Mouse (Mus musculus) G1E (cell line): ENCODE measurements around the gene Cttnbp2.

Source experiments
- CTCF ChIP-seq: IDR thresholded peaks from 2 replicates; pipeline ENCODE4 v1.5.1; 2012; ENCODE audit warnings: low read depth, low read length, inconsistent platforms, mixed read lengths
- GATA1 ChIP-seq: IDR thresholded peaks from 2 replicates; pipeline ENCODE4 v1.6.1; 2012; ENCODE audit warnings: borderline replicate concordance, low read length, inconsistent platforms, mixed read lengths
- POLR2AphosphoS5 ChIP-seq: IDR thresholded peaks from 2 replicates; pipeline ENCODE4 v1.6.1; 2012; ENCODE audit warnings: low read depth, low read length, inconsistent platforms; ENCODE audit not compliant: insufficient replicate concordance

DNA sequence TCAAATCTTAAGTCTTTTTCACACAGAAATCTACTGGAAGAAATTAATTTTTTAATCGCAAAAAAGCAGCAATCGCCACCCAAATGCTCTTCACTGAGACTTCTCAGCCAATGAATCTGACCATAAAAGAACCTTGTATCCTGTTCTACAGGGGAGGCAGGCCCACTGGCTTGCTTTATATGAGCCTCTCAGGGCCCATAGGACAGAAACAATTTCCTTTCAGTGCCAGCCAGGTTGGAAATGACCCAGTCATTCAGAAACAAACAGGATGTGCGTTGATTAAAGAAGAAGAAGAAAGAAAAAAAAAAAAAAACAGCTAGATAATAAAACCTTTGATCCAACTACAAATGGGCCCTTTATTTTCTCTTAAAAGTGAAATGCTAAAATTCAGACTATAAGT lies 68.3 kb downstream of the Cttnbp2 start:
- no peak for TF ChIP-seq POLR2AphosphoS5
- TF ChIP-seq CTCF: no peak
- no peak for TF ChIP-seq GATA1
